Mouse (Mus musculus) cerebellum, adult 2 months (tissue): ENCODE data around the gene Camkk1. TPM values are rescaled to one million over a fixed set of nuclear protein-coding genes. Genes with fewer than 3 reads are reported as not detected.

ENCODE experiments used
- DNase-seq, 2 experiments: peaks; one replicate each; pipeline ENCODE4 v3.0.0; 2021
- H3K27ac ChIP-seq: fragments of 200-500 bp; 2 replicates; pipeline ENCODE4 v1.5.1; 2012; ENCODE audit warnings: low read length, control low read depth, inconsistent platforms; ENCODE audit not compliant: insufficient read depth
- H3K27me3 ChIP-seq: fragments of 200-500 bp; 2 replicates; pipeline ENCODE4 v1.6.1; 2012; ENCODE audit warnings: inconsistent platforms, mild to moderate bottlenecking, low read length, moderate library complexity; ENCODE audit not compliant: control insufficient read depth, insufficient read depth
- H3K4me1 ChIP-seq: fragments of 200-500 bp; 2 replicates; pipeline ENCODE4 v1.6.1; 2011; ENCODE audit warnings: low read length; ENCODE audit not compliant: control insufficient read depth, insufficient read depth
- H3K4me3 ChIP-seq: fragments of 200-500 bp; replicated peaks from 2 replicates; pipeline ENCODE3; 2011; ENCODE audit warnings: mild to moderate bottlenecking, low read depth, low read length, control low read depth; ENCODE audit not compliant: insufficient read depth
- CTCF ChIP-seq: fragments of 200-500 bp; IDR thresholded peaks from 2 replicates; pipeline ENCODE4 v1.5.1; 2011; ENCODE audit warnings: low read depth, mild to moderate bottlenecking, control low read depth, low read length, moderate library complexity, borderline replicate concordance; ENCODE audit not compliant: insufficient read depth
- POLR2A ChIP-seq: fragments of 200-500 bp; IDR thresholded peaks from 2 replicates; pipeline ENCODE4 v1.6.1; 2011; ENCODE audit warnings: low read length, control low read depth, borderline replicate concordance; ENCODE audit not compliant: insufficient read depth
- WGBS: fragments of 180-500 bp; shearing (Covaris S2); methylation state at CpG from one replicate; pipeline ENCODE4 v1.1.7; 2018; 5-methylcytosine and 5-hydroxymethylcytosine counted together
- polyA plus RNA-seq: library from polyadenylated mRNA; depleted of rRNA; stranded (reverse); fragments of >200 nt; gene quantifications from 2 replicates; pipeline ENCODE4 v1.2.3, GENCODE M21; 2012

Camkk1 gene
- polyA plus RNA-seq, 1 experiment: 70.8 TPM

GRCm38 (mm10) chr11:73030821-73031498 is 12.2 kb downstream of the Camkk1 start:
- Histone ChIP-seq H3K4me3 (peak overlapping the region; percentile 65), H3K4me1 (no peaks in the 10 kb centered on the region), H3K27me3 (no peaks in the 10 kb centered on the region), H3K27ac (0 out of 2 replicates have a peak overlapping the region, but pooled peaks have one; percentile 9)
- WGBS: 12% methylated on average over 20 of the region's 20 CpGs
- peak; percentile 53; the same call in 1 of the 2 replicates for TF ChIP-seq POLR2A
- TF ChIP-seq CTCF: no peak
- peak; percentile 87 to 93 for DNase-seq

DNA sequence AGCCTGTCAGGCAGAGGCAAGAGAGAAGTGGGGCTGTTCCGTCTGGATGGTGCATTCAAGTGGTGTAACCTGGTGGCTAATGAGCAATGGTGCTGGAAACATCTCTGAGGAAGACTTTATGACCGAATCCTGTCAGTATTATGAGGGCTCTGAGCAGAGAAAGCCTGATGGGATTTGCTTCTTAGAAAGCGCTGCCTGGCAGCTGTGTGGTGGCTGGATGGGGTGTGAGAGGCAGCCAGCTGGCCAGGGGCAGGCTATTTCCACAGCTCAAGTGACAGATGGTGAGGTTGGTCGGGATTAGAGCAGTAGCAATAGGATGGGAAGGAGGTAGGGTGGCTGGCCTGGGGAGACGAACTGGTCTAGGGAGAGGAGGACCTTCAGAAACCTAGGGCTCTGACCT is 12.7 kb downstream of the Camkk1 start:
- H3K4me3 ChIP-seq: no peak overlapping the region
- TF ChIP-seq CTCF (no peak), POLR2A (no peak)
- 40% methylated on average over 5 of the region's 5 CpGs for WGBS
- H3K27ac ChIP-seq: no peak overlapping the region
- no peak for DNase-seq
- H3K27me3 ChIP-seq: no peaks in the 10 kb centered on the region
- H3K4me1 ChIP-seq: no peaks in the 10 kb centered on the region

DNA sequence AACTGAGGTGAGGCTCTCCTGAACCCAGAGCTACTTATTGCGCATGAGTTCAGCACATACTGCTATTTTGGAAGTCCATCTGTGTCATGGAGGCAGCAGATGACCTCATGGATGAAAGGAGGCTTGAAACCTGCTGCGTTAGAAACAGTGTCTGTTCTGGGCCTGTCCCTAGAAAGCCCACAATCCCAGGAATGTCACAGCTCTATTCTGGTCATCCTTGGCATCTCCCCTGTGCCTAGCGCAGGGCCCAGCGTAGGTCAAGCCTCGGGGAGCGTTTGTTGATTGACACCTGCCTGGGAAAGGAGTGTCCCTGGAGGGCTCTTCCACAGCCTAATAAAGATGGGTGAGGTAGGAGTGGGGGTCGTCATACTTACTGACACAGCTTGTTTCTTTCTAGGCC is 17.3 kb downstream of the Camkk1 start:
- Histone ChIP-seq H3K27me3 (no peaks in the 10 kb centered on the region), H3K27ac (no peak overlapping the region), H3K4me3 (no peak overlapping the region), H3K4me1 (0 out of 2 replicates have a peak, but pooled peaks cover 3% of the 10 kb centered on the region)
- WGBS: 77% methylated on average over 7 of the region's 7 CpGs
- no peak for DNase-seq
- TF ChIP-seq CTCF (no peak), POLR2A (no peak)

DNA sequence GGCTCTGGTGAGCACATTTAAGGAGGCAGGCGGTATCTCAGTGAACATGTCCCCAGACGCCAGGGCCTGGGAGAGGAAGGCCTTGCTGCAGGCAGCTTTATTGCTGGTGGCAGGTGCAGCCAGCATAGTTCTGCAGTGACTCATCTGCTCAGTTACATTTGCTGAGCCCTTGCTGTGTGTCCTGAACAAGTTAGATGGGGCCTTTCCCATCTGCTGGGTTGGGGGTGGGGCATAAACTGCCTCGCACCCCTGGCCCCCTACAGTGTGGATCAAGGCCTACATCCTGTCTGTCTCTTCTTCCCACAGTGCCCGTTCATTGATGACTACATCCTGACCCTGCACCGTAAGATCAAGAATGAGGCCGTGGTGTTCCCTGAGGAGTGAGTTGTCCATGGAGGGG is 18.1 kb downstream of the Camkk1 start:
- WGBS: 36% methylated on average over 6 of the region's 6 CpGs
- TF ChIP-seq CTCF (no peak), POLR2A (no peak)
- Histone ChIP-seq H3K4me3 (no peak overlapping the region), H3K27ac (no peak overlapping the region), H3K27me3 (no peaks in the 10 kb centered on the region), H3K4me1 (0 out of 2 replicates have a peak, but pooled peaks cover 3% of the 10 kb centered on the region)
- DNase-seq: no peak

- WGBS: 84% methylated on average over 3 of the region's 3 CpGs
- H3K27me3 ChIP-seq: no peaks in the 10 kb centered on the region
- no peak overlapping the region for H3K27ac ChIP-seq
- DNase-seq: no peak
- 0 out of 2 replicates have a peak, but pooled peaks cover 3% of the 10 kb centered on the region for H3K4me1 ChIP-seq
- TF ChIP-seq CTCF: no peak
- no peak for TF ChIP-seq POLR2A
- H3K4me3 ChIP-seq: no peak overlapping the region
Observed at GRCm38 (mm10) chr11:73037691-73038090, 18.9 kb downstream of the Camkk1 start.

DNA sequence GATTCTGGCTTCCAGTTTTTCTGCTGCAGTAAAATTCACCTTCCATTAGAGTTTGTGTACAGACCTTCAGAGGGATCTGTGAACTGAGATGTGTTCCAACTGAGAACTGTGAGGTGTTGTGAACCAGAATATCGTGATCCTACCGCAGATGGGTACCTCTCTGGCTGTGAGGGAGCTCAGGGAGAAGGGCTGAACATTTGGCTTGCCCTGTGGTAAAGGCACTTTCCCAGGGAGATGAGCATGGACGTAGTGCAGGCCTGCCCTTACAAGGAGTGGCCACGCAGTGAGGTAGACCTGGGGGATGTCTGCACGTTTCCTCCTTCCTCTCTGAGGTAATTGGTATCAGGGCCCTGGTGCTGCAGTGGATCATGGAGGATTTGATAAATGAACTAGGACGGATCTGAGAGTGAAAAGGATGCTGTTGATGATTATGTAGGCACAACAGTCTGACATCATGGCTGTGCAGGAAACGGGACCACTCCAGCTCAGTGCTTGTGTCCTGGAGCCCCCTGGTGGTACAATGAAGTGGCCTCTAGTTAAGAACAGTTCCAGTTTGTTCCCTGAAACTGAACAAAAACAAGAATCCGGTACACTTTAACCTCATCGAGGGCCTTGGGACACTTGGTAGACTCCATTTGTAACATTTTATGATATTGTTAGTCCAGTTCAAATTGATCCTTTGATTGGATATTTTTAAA is 20.4 kb downstream of the Camkk1 start:
- 0 out of 2 replicates have a peak, but pooled peaks cover 3% of the 10 kb centered on the region for H3K4me1 ChIP-seq
- DNase-seq: peak; percentile 36 to 43
- H3K27ac ChIP-seq: no peak overlapping the region
- no peaks in the 10 kb centered on the region for H3K27me3 ChIP-seq
- TF ChIP-seq POLR2A (no peak), CTCF (peak; percentile 71)
- 57% methylated on average over 9 of the region's 9 CpGs for WGBS
- no peak overlapping the region for H3K4me3 ChIP-seq

DNA sequence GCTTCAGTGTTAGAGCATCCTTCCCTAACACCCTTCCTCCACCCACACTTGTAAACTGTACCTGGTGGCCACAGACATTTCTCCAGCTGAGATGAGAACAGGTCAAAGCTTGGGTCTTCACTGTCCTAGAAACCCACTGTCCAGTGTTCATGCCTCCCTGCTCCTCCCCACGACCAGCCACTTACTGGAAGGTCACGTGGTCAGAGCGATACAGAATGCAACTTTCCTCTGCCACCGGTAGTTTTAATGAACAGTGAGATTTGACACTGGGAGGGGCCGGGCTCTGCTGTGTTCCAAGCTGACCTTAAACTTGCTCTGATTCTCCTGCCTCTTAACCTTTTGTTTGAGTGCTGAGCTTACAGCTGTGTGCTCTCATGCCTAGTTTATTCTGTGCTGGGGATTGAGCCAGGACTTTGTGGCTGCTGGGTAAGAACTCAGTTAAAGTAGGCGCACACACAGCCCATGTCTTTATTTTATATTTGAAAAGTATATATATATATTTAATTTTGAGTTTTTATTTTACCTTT is 25.5 kb downstream of the Camkk1 start:
- TF ChIP-seq POLR2A: no peak
- no peaks in the 10 kb centered on the region for H3K4me1 ChIP-seq
- H3K27me3 ChIP-seq: no peaks in the 10 kb centered on the region
- 60% methylated on average over 6 of the region's 6 CpGs for WGBS
- no peak overlapping the region for H3K27ac ChIP-seq
- no peak overlapping the region for H3K4me3 ChIP-seq
- DNase-seq: no peak

DNA sequence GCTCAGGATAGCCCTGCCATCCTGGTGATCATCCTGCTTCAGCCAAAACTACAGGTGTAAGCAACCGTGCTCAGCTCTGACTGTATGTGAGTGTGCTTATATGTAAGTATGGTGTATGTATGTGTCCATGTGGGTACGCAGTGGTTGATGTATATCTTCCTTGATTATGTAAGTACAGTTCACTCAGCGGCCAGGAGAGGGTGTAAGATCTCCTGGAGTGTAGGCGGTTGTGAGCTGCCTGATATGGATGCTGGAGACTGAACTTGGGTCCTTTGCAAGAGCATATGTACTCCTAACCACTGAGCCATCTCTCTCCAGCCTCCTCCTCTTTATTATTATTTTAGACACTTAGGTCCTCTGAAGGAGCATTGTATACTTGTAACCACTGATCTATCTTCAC is 26.0 kb downstream of the Camkk1 start:
- Histone ChIP-seq H3K4me1 (no peaks in the 10 kb centered on the region), H3K27me3 (no peaks in the 10 kb centered on the region), H3K4me3 (no peak overlapping the region), H3K27ac (no peak overlapping the region)
- 72% methylated on average over 4 of the region's 4 CpGs for WGBS
- no peak for DNase-seq
- TF ChIP-seq POLR2A (no peak), CTCF (no peak)

- Histone ChIP-seq H3K27me3 (no peaks in the 10 kb centered on the region), H3K4me1 (no peaks in the 10 kb centered on the region), H3K27ac (peak within 1 kb of the TSS; percentile 83), H3K4me3 (peak within 1 kb of the TSS; percentile 98)
- TF ChIP-seq POLR2A (peak; percentile 70; the same call in 1 of the 2 replicates), CTCF (peak; percentile 72)
- WGBS: 2% methylated on average over 39 of the region's 39 CpGs
- peak; percentile 96 to 97 for DNase-seq
Observed at GRCm38 (mm10) chr11:73047542-73047996, 28.8 kb downstream of the Camkk1 start, which contains the start of gene Ncbp3. Ncbp3 (plus strand) TSS chr11:73047783.
